Mouse (Mus musculus) MEL (cell line): Measurements from ENCODE around the gene Tmem184b. TPM values are rescaled to one million over a fixed set of nuclear protein-coding genes. Genes with fewer than 3 reads are reported as not detected.

Experiments used
- DNase-seq: peaks from one replicate; pipeline ENCODE4 v3.0.0; 2011; ENCODE audit warnings: low read depth, low spot score
- H3K27ac ChIP-seq: 2 replicates; pipeline ENCODE4 v1.5.1; 2012; ENCODE audit warnings: low read depth, mild to moderate bottlenecking, control low read depth, low read length, moderate library complexity; ENCODE audit not compliant: control insufficient read depth
- H3K27me3 ChIP-seq, 2 experiments: fragments of 150-350 bp in 1 of 2; sonication (generic) in 1 of 2; 2 replicates each; pipeline ENCODE4 v1.6.1; 2012; ENCODE audit warnings: low read length in 2 of 2, mild to moderate bottlenecking in 2 of 2, improper control_type of control experiment in 1 of 2, moderate library complexity in 1 of 2; ENCODE audit not compliant: insufficient read depth in 2 of 2, control insufficient read depth in 1 of 2
- H3K36me3 ChIP-seq, 2 experiments: 2 replicates each; pipeline ENCODE4 v1.6.1; 2012 to 2014; ENCODE audit warnings: low read length in 2 of 2, improper control_type of control experiment in 1 of 2, inconsistent platforms in 1 of 2, mild to moderate bottlenecking in 1 of 2; ENCODE audit not compliant: insufficient read depth in 2 of 2, control insufficient read depth in 1 of 2
- H3K4me1 ChIP-seq, 2 experiments: fragments of 150-350 bp in 1 of 2; sonication (generic) in 1 of 2; 2 replicates each; pipeline ENCODE4 v1.6.1; 2012; ENCODE audit warnings: low read length in 2 of 2, improper control_type of control experiment in 1 of 2, mild to moderate bottlenecking in 1 of 2; ENCODE audit not compliant: insufficient read depth in 2 of 2, control insufficient read depth in 1 of 2
- H3K4me3 ChIP-seq, 2 experiments: fragments of 150-350 bp in 1 of 2; sonication (generic) in 1 of 2; 2 replicates each; pipeline ENCODE4 v1.5.1; 2012; ENCODE audit warnings: low read depth in 2 of 2, low read length in 2 of 2, mild to moderate bottlenecking in 2 of 2, moderate library complexity in 2 of 2, control low read depth in 1 of 2, improper control_type of control experiment in 1 of 2; ENCODE audit not compliant: control insufficient read depth in 1 of 2, insufficient read depth in 1 of 2
- H3K79me2 ChIP-seq: 2 replicates; pipeline ENCODE4 v1.6.1; 2012; ENCODE audit warnings: mild to moderate bottlenecking, low read length, moderate library complexity; ENCODE audit not compliant: control insufficient read depth, poor library complexity, insufficient read depth
- H3K9ac ChIP-seq: 2 replicates; pipeline ENCODE4 v1.6.1; 2012; ENCODE audit warnings: low read depth, mild to moderate bottlenecking, control low read depth, low read length, moderate library complexity; ENCODE audit not compliant: control insufficient read depth, poor library complexity, severe bottlenecking
- H3K9me3 ChIP-seq: fragments of 150-350 bp; sonication (generic); replicated peaks from 2 replicates; pipeline ENCODE4 v1.6.1; 2012; ENCODE audit warnings: mild to moderate bottlenecking, low read length, improper control_type of control experiment, moderate library complexity; ENCODE audit not compliant: insufficient read depth
- CHD1 ChIP-seq: IDR thresholded peaks from 2 replicates; pipeline ENCODE4 v1.6.1; 2012; ENCODE audit warnings: low read depth, mild to moderate bottlenecking, inconsistent platforms, low read length, improper control_type of control experiment
- CHD2 ChIP-seq: IDR thresholded peaks from 2 replicates; pipeline ENCODE4 v1.6.1; 2011; ENCODE audit warnings: low read length, improper control_type of control experiment
- CTCF ChIP-seq, 3 experiments: IDR thresholded peaks in 2 of 3; conservative IDR thresholded peaks in 1 of 3; 2 replicates each; pipeline ENCODE4 v1.5.1; 2011 to 2012; ENCODE audit warnings: low read length in 3 of 3, low read depth in 2 of 3, mild to moderate bottlenecking in 2 of 3, improper control_type of control experiment in 1 of 3, inconsistent platforms in 1 of 3, mixed read lengths in 1 of 3, moderate library complexity in 1 of 3; ENCODE audit not compliant: control insufficient read depth in 1 of 3, insufficient read depth in 1 of 3, poor library complexity in 1 of 3, severe bottlenecking in 1 of 3
- E2F4 ChIP-seq: IDR thresholded peaks from 2 replicates; pipeline ENCODE4 v1.6.1; 2011; ENCODE audit warnings: low read depth, low read length, improper control_type of control experiment, borderline replicate concordance
- ELF1 ChIP-seq: IDR thresholded peaks from 2 replicates; pipeline ENCODE4 v1.6.1; 2014; ENCODE audit warnings: low read depth, mild to moderate bottlenecking, inconsistent platforms, low read length, improper control_type of control experiment, moderate library complexity
- EP300 ChIP-seq, 2 experiments: IDR thresholded peaks; 2 replicates each; pipeline ENCODE4 v1.6.1; 2011; ENCODE audit warnings: improper control_type of control experiment in 2 of 2, low read length in 2 of 2, low read depth in 1 of 2, mild to moderate bottlenecking in 1 of 2
- ETS1 ChIP-seq: IDR thresholded peaks from 2 replicates; pipeline ENCODE4 v1.6.1; 2012; ENCODE audit warnings: low read depth, mild to moderate bottlenecking, inconsistent platforms, low read length, improper control_type of control experiment, moderate library complexity
- HCFC1 ChIP-seq: IDR thresholded peaks from 2 replicates; pipeline ENCODE4 v1.6.1; 2012; ENCODE audit warnings: low read depth, mild to moderate bottlenecking, inconsistent platforms, low read length, improper control_type of control experiment, moderate library complexity
- KAT2A ChIP-seq: conservative IDR thresholded peaks from 2 replicates; pipeline ENCODE4 v1.6.1; 2012; ENCODE audit warnings: low read depth, low read length, improper control_type of control experiment, inconsistent platforms
- MAFK ChIP-seq: IDR thresholded peaks from 2 replicates; pipeline ENCODE4 v1.6.1; 2011; ENCODE audit warnings: low read depth, mild to moderate bottlenecking, low read length, improper control_type of control experiment, borderline replicate concordance
- MAX ChIP-seq: IDR thresholded peaks from 2 replicates; pipeline ENCODE4 v1.6.1; 2011; ENCODE audit warnings: low read length, improper control_type of control experiment
- MAZ ChIP-seq: IDR thresholded peaks from 2 replicates; pipeline ENCODE4 v1.6.1; 2012; ENCODE audit warnings: low read depth, mild to moderate bottlenecking, inconsistent platforms, low read length, improper control_type of control experiment
- MEF2A ChIP-seq: IDR thresholded peaks from 2 replicates; pipeline ENCODE4 v1.6.1; 2014; ENCODE audit warnings: low read depth, mild to moderate bottlenecking, inconsistent platforms, low read length, improper control_type of control experiment; ENCODE audit not compliant: poor library complexity, insufficient replicate concordance, severe bottlenecking; ENCODE audit errors: extremely low read depth
- MYC ChIP-seq: IDR thresholded peaks from 2 replicates; pipeline ENCODE4 v1.6.1; 2011; ENCODE audit warnings: low read depth, mild to moderate bottlenecking, low read length, improper control_type of control experiment, moderate library complexity
- NELFE ChIP-seq: IDR thresholded peaks from 2 replicates; pipeline ENCODE4 v1.6.1; 2011; ENCODE audit warnings: low read depth, low read length, improper control_type of control experiment
- POLR2AphosphoS5 ChIP-seq: IDR thresholded peaks from 2 replicates; pipeline ENCODE4 v1.6.1; 2012; ENCODE audit warnings: low read depth, borderline replicate concordance, mild to moderate bottlenecking, inconsistent platforms, low read length, moderate library complexity, mixed read lengths
- RAD21 ChIP-seq: IDR thresholded peaks from 2 replicates; pipeline ENCODE4 v1.6.1; 2011; ENCODE audit warnings: mild to moderate bottlenecking, low read depth, low read length, improper control_type of control experiment
- SIN3A ChIP-seq: IDR thresholded peaks from 2 replicates; pipeline ENCODE4 v1.6.1; 2012; ENCODE audit warnings: low read length, improper control_type of control experiment, inconsistent platforms
- SMC3 ChIP-seq: IDR thresholded peaks from 2 replicates; pipeline ENCODE4 v1.6.1; 2011; ENCODE audit warnings: low read depth, low read length, improper control_type of control experiment
- TAL1 ChIP-seq: IDR thresholded peaks from 2 replicates; pipeline ENCODE4 v1.6.1; 2012; ENCODE audit warnings: mild to moderate bottlenecking, inconsistent platforms, low read length, moderate library complexity, mixed read lengths
- TBP ChIP-seq: IDR thresholded peaks from 2 replicates; pipeline ENCODE4 v1.8.0; 2011; ENCODE audit warnings: low read depth, low read length, improper control_type of control experiment
- TCF12 ChIP-seq: IDR thresholded peaks from 2 replicates; pipeline ENCODE4 v1.6.1; 2014; ENCODE audit warnings: low read depth, mild to moderate bottlenecking, inconsistent platforms, low read length, improper control_type of control experiment, moderate library complexity
- UBTF ChIP-seq: IDR thresholded peaks from 2 replicates; pipeline ENCODE4 v1.6.1; 2012; ENCODE audit warnings: low read depth, mild to moderate bottlenecking, inconsistent platforms, low read length, improper control_type of control experiment, moderate library complexity, borderline replicate concordance; ENCODE audit not compliant: insufficient read depth
- USF1 ChIP-seq: IDR thresholded peaks from 2 replicates; pipeline ENCODE4 v1.6.1; 2014; ENCODE audit warnings: low read depth, mild to moderate bottlenecking, inconsistent platforms, low read length, improper control_type of control experiment, moderate library complexity
- USF2 ChIP-seq, 2 experiments: IDR thresholded peaks; 2 replicates each; pipeline ENCODE4 v1.6.1; 2011 to 2012; ENCODE audit warnings: improper control_type of control experiment in 2 of 2, low read length in 2 of 2, borderline replicate concordance in 1 of 2, inconsistent platforms in 1 of 2, low read depth in 1 of 2, mild to moderate bottlenecking in 1 of 2; ENCODE audit not compliant: insufficient read depth in 1 of 2
- ZKSCAN1 ChIP-seq: IDR thresholded peaks from 2 replicates; pipeline ENCODE4 v1.6.1; 2012; ENCODE audit warnings: low read depth, mild to moderate bottlenecking, inconsistent platforms, low read length, improper control_type of control experiment, moderate library complexity
- ZMIZ1 ChIP-seq: IDR thresholded peaks from 2 replicates; pipeline ENCODE4 v1.6.1; 2012; ENCODE audit warnings: low read depth, mild to moderate bottlenecking, inconsistent platforms, low read length, improper control_type of control experiment, moderate library complexity
- polyA plus RNA-seq, 2 experiments: library from polyadenylated mRNA; stranded (reverse) in 1 of 2; unstranded in 1 of 2; fragments of >175 nt in 1 of 2; fragments of >200 nt in 1 of 2; gene quantifications; 2 replicates each; pipeline versions ENCODE4 v1.2.1 to v1.2.4; 2012; ENCODE audit warnings: low replicate concordance in 2 of 2, low read depth in 1 of 2; ENCODE audit not compliant: insufficient read length in 2 of 2, insufficient read depth in 1 of 2, missing spikeins in 1 of 2
- total RNA-seq: library from RNA; depleted of rRNA; stranded (reverse); fragments of 300-350 nt; gene quantifications from 2 replicates; pipeline ENCODE4 v1.2.3, GENCODE M21; 2012

Gene Tmem184b
- total and polyA plus RNA-seq, 3 experiments, result 7.5 to 28.4 TPM; not detected in 1

- H3K79me2 ChIP-seq, result no peaks in the 10 kb centered on the region
- no peak overlapping the region for H3K4me3 ChIP-seq
- H3K9me3 ChIP-seq, result no peaks in the 10 kb centered on the region
- DNase-seq, result no peak
- H3K36me3 ChIP-seq, result no peaks in the 10 kb centered on the region
- no peak overlapping the region for H3K9ac ChIP-seq
- H3K4me1 ChIP-seq, result no peaks in the 10 kb centered on the region
- H3K27me3 ChIP-seq, result no peaks in the 10 kb centered on the region
- TF ChIP-seq NELFE, result no peak
- no peak for TF ChIP-seq SMC3
- no peak for TF ChIP-seq MAX
- TF ChIP-seq TBP, result no peak
- TF ChIP-seq ELF1, result no peak
- TF ChIP-seq TCF12, result no peak
- TF ChIP-seq EP300 (IDR thresholded peaks at IDR 0.05; ENCODE audit: low read depth in 1 of 2, low read length in 2 of 2), result no peak
- TF ChIP-seq MAFK, result no peak
- TF ChIP-seq ZMIZ1, result no peak
- TF ChIP-seq RAD21, result no peak
- TF ChIP-seq E2F4, result no peak
- TF ChIP-seq ZKSCAN1, result no peak
- no peak for TF ChIP-seq TAL1
- TF ChIP-seq MYC, result no peak
- TF ChIP-seq UBTF, result no peak
- TF ChIP-seq KAT2A, result no peak
- no peak for TF ChIP-seq SIN3A
- TF ChIP-seq, all 39 proteins: peak for 0
- no peak overlapping the region for H3K27ac ChIP-seq
These were observed 33.7 kb downstream of the Tmem184b start for GRCm38 (mm10) chr15:79369452-79370280.

DNA sequence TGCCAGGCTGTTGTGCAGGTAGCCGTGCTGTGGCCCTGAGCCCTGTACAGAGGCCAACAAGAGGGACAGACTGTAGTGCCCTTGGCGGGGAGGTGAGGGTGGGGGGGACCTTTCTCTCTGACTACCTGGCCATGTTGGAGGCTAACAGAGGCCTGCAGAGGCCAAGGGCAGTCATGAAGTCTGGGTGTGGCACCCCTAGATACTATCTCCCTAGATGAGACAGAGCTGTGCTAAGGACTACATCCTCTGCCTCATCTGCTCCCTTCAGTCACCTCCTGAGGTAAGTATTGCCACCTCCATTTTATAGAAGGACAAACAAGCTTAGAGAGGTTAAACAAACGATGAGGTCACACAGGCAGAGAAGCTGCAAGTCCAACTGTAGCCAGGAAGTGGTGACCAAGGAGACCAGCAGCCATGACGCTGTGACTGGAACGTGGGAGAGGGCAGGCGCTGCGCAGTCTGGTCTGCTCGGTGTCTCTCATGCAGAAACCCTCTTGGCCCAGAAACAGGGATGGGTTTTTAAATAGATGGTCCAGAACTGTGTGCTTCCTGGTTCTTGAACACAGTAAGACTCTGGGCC lies 34.4 kb downstream of the Tmem184b start:
- Histone ChIP-seq H3K9ac (no peak overlapping the region), H3K4me1 (no peaks in the 10 kb centered on the region), H3K4me3 (no peak overlapping the region), H3K36me3 (no peaks in the 10 kb centered on the region), H3K9me3 (no peaks in the 10 kb centered on the region)
- TF ChIP-seq CHD2 (no peak), HCFC1 (no peak), ZKSCAN1 (no peak), USF2 (IDR thresholded peaks at IDR 0.05; ENCODE audit: borderline replicate concordance in 1 of 2, insufficient read depth in 1 of 2, low read depth in 1 of 2, low read length in 2 of 2) (no peak), TBP (no peak), CTCF (IDR thresholded peaks at IDR 0.05 in 2 of 3, conservative IDR thresholded peaks at IDR 0.05 in 1 of 3; ENCODE audit: control insufficient read depth in 1 of 3, insufficient read depth in 1 of 3, low read depth in 2 of 3, low read length in 3 of 3, poor library complexity in 1 of 3, severe bottlenecking in 1 of 3) (no peak), TAL1 (no peak), NELFE (no peak), MAZ (no peak), POLR2AphosphoS5 (no peak), RAD21 (no peak), MEF2A (no peak), MAFK (no peak), EP300 (IDR thresholded peaks at IDR 0.05; ENCODE audit: low read depth in 1 of 2, low read length in 2 of 2) (no peak), CHD1 (no peak), SMC3 (no peak), KAT2A (no peak), ETS1 (no peak), USF1 (no peak)
- TF ChIP-seq, all 39 proteins: peak for 0
- Histone ChIP-seq H3K79me2 (no peaks in the 10 kb centered on the region), H3K27me3 (no peaks in the 10 kb centered on the region), H3K27ac (no peak overlapping the region)
- no peak for DNase-seq
